Mouse (Mus musculus) forebrain, embryonic 10.5 days (tissue): Measurements from ENCODE around the gene Krtap10-10. TPM values are rescaled to one million over a fixed set of nuclear protein-coding genes. Genes with fewer than 3 reads are reported as not detected.
"Not testable (repeated sequence)": the region's sequence is repeated elsewhere in the genome, so short reads cannot be mapped to it uniquely, and the experiment has no call there.

Experiments used
- DNase-seq: peaks from one replicate; pipeline ENCODE4 v3.0.0-alpha.2; 2017; ENCODE audit warnings: low spot score; ENCODE audit errors: extremely low spot score
- H3K27ac ChIP-seq: fragments of 300-500 bp; sonication (generic); 2 replicates; pipeline ENCODE4 v1.5.1; 2016; ENCODE audit warnings: mild to moderate bottlenecking
- H3K27me3 ChIP-seq: fragments of 300-500 bp; sonication (generic); 2 replicates; pipeline ENCODE4 v1.6.1; 2016; ENCODE audit warnings: mild to moderate bottlenecking; ENCODE audit not compliant: poor library complexity, severe bottlenecking
- H3K36me3 ChIP-seq: fragments of 300-500 bp; sonication (generic); replicated peaks from 2 replicates; pipeline ENCODE4 v1.6.1; 2016; ENCODE audit warnings: mild to moderate bottlenecking, moderate library complexity
- H3K4me1 ChIP-seq: fragments of 300-500 bp; sonication (generic); 2 replicates; pipeline ENCODE4 v1.6.1; 2016
- H3K4me3 ChIP-seq: fragments of 300-500 bp; sonication (generic); 2 replicates; pipeline ENCODE4 v1.5.1; 2016; ENCODE audit warnings: mild to moderate bottlenecking, moderate library complexity
- H3K9me3 ChIP-seq: fragments of 300-500 bp; sonication (generic); 2 replicates; pipeline ENCODE4 v1.6.1; 2016; ENCODE audit warnings: mild to moderate bottlenecking, moderate library complexity
- WGBS: fragments of 180-500 bp; shearing (Covaris S2); methylation state at CpG from one replicate; pipeline ENCODE4 v1.1.7; 2016; 5-methylcytosine and 5-hydroxymethylcytosine counted together
- polyA plus RNA-seq: library from polyadenylated mRNA; unstranded; fragments of >200 nt; fragmentation: Nextera tagmentation; extraction: Ambion mirVana; gene quantifications from 2 replicates; pipeline ENCODE4 v1.2.1, GENCODE M21; 2016

Gene Krtap10-10
- polyA plus RNA-seq, result not detected in 2 replicates

GRCm38 (mm10) chr10:77835647-77836046 is at the start of gene Krtap10-10:
Gene Krtap10-10, plus strand, starts transcription at chr10:77835947.
- Histone ChIP-seq H3K4me1 (no peaks in the 10 kb centered on the region), H3K27ac (no peak within 1 kb of the TSS), H3K4me3 (no peak within 1 kb of the TSS), H3K27me3 (no peaks in the 10 kb centered on the region), H3K36me3 (no peaks in the 10 kb centered on the region), H3K9me3 (no peaks in the 10 kb centered on the region)
- DNase-seq, result no peak
- 72% methylated on average over 9 of the region's 9 CpGs for WGBS

GRCm38 (mm10) chr10:77787876-77788275 is 47.9 kb upstream of the Krtap10-10 start, which contains the start of gene Gm7137:
Gene Gm7137, minus strand, starts transcription at chr10:77788200.
- H3K27me3 ChIP-seq, H3K27ac ChIP-seq, DNase-seq, H3K4me3 ChIP-seq, H3K9me3 ChIP-seq, H3K36me3 ChIP-seq, H3K4me1 ChIP-seq: not testable (repeated sequence)
- WGBS, result 71% methylated on average over 1 of the region's 1 CpGs

GRCm38 (mm10) chr10:77788621-77789020 is 47.1 kb upstream of the Krtap10-10 start:
- Histone ChIP-seq H3K4me1 (peaks cover 6% of the 10 kb centered on the region; the same call in 1 of the 2 replicates), H3K27me3 (no peaks in the 10 kb centered on the region), H3K36me3 (no peaks in the 10 kb centered on the region), H3K4me3 (no peak overlapping the region), H3K27ac (no peak overlapping the region), H3K9me3 (no peaks in the 10 kb centered on the region)
- WGBS, result 90% methylated on average over 2 of the region's 2 CpGs
- no peak for DNase-seq

- no peak for DNase-seq
- H3K27me3 ChIP-seq, result no peaks in the 10 kb centered on the region
- H3K4me1 ChIP-seq, result peaks cover 35% of the 10 kb centered on the region
- H3K4me3 ChIP-seq, result no peak within 1 kb of the TSS
- peak within 1 kb of the TSS; percentile 53; the same call in 1 of the 2 replicates for H3K27ac ChIP-seq
- H3K36me3 ChIP-seq, result no peaks in the 10 kb centered on the region
- H3K9me3 ChIP-seq, result no peaks in the 10 kb centered on the region
- WGBS, result 50% methylated on average over 2 of the region's 2 CpGs
Observed at GRCm38 (mm10) chr10:77794976-77795375, 40.8 kb upstream of the Krtap10-10 start, which contains the start of gene Gm9639. Gene Gm9639, minus strand, starts transcription at chr10:77795076.

- Histone ChIP-seq H3K27me3 (no peaks in the 10 kb centered on the region), H3K4me1 (peaks cover 35% of the 10 kb centered on the region), H3K27ac (peak overlapping the region; percentile 68), H3K9me3 (no peaks in the 10 kb centered on the region), H3K36me3 (no peaks in the 10 kb centered on the region), H3K4me3 (no peak overlapping the region)
- no peak for DNase-seq
- WGBS, result 21% methylated on average over 3 of the region's 3 CpGs
Observed at GRCm38 (mm10) chr10:77797677-77798076, 38.1 kb upstream of the Krtap10-10 start.

- WGBS, result 46% methylated on average over 3 of the region's 3 CpGs
- not testable (repeated sequence) for H3K9me3 ChIP-seq, H3K36me3 ChIP-seq, H3K4me3 ChIP-seq, DNase-seq, H3K27me3 ChIP-seq
- H3K4me1 ChIP-seq, result peaks cover 32% of the 10 kb centered on the region
- peak overlapping the region; percentile 68 for H3K27ac ChIP-seq
Observed at GRCm38 (mm10) chr10:77798164-77798920, 37.4 kb upstream of the Krtap10-10 start.

GRCm38 (mm10) chr10:77798921-77799508 is 36.7 kb upstream of the Krtap10-10 start, which contains the start of gene Gm19668:
Gene Gm19668, minus strand, starts transcription at chr10:77799133.
- H3K4me3 ChIP-seq, result no peak within 1 kb of the TSS
- H3K36me3 ChIP-seq, result no peaks in the 10 kb centered on the region
- DNase-seq, result no peak
- H3K27ac ChIP-seq, result peak within 1 kb of the TSS; percentile 68
- WGBS, result 56% methylated on average over 8 of the region's 8 CpGs
- H3K4me1 ChIP-seq, result peaks cover 26% of the 10 kb centered on the region
- H3K27me3 ChIP-seq, result no peaks in the 10 kb centered on the region
- H3K9me3 ChIP-seq, result no peaks in the 10 kb centered on the region

- no peak overlapping the region for H3K4me3 ChIP-seq
- peaks cover 8% of the 10 kb centered on the region for H3K9me3 ChIP-seq
- 88% methylated on average over 3 of the region's 3 CpGs for WGBS
- H3K27ac ChIP-seq, result no peak overlapping the region
- H3K4me1 ChIP-seq, result peaks cover 3% of the 10 kb centered on the region
- no peaks in the 10 kb centered on the region for H3K27me3 ChIP-seq
- no peak for DNase-seq
- no peaks in the 10 kb centered on the region for H3K36me3 ChIP-seq
Observed at GRCm38 (mm10) chr10:77804095-77804494, 31.7 kb upstream of the Krtap10-10 start.

GRCm38 (mm10) chr10:77811743-77812142 is 24.0 kb upstream of the Krtap10-10 start, which contains the start of gene Gm9507:
Gene Gm9507, minus strand, starts transcription at chr10:77811843.
- Histone ChIP-seq H3K4me3 (no peak within 1 kb of the TSS), H3K36me3 (no peaks in the 10 kb centered on the region), H3K4me1 (peaks cover 4% of the 10 kb centered on the region; the same call in 1 of the 2 replicates), H3K9me3 (peaks cover 15% of the 10 kb centered on the region), H3K27me3 (no peaks in the 10 kb centered on the region), H3K27ac (no peak within 1 kb of the TSS)
- WGBS, result 77% methylated on average over 5 of the region's 5 CpGs
- no peak for DNase-seq

- no peak for DNase-seq
- Histone ChIP-seq H3K4me1 (peaks cover 11% of the 10 kb centered on the region), H3K27me3 (no peaks in the 10 kb centered on the region), H3K36me3 (no peaks in the 10 kb centered on the region), H3K9me3 (peaks cover 6% of the 10 kb centered on the region; the same call in 1 of the 2 replicates), H3K27ac (0 out of 2 replicates have a peak within 1 kb of the TSS, but pooled peaks have one; percentile 3), H3K4me3 (no peak within 1 kb of the TSS)
- WGBS, result 61% methylated on average over 4 of the region's 4 CpGs
Observed at GRCm38 (mm10) chr10:77814382-77814781, 21.4 kb upstream of the Krtap10-10 start, which contains the start of gene Gm2696. Gene Gm2696, plus strand, starts transcription at chr10:77814682.

- no peak overlapping the region for H3K27ac ChIP-seq
- H3K9me3 ChIP-seq, result no peaks in the 10 kb centered on the region
- WGBS, result 24% methylated on average over 5 of the region's 5 CpGs
- H3K36me3 ChIP-seq, result no peaks in the 10 kb centered on the region
- no peaks in the 10 kb centered on the region for H3K27me3 ChIP-seq
- DNase-seq, result peak; percentile 36
- no peak overlapping the region for H3K4me3 ChIP-seq
- peaks cover 11% of the 10 kb centered on the region for H3K4me1 ChIP-seq
Observed at GRCm38 (mm10) chr10:77815514-77815913, 20.2 kb upstream of the Krtap10-10 start.

- Histone ChIP-seq H3K4me3 (no peak overlapping the region), H3K4me1 (peaks cover 11% of the 10 kb centered on the region), H3K36me3 (no peaks in the 10 kb centered on the region), H3K27ac (peak overlapping the region; percentile 25; the same call in 1 of the 2 replicates), H3K9me3 (peaks cover 1% of the 10 kb centered on the region; the same call in 1 of the 2 replicates), H3K27me3 (no peaks in the 10 kb centered on the region)
- no peak for DNase-seq
- WGBS, result 92% methylated on average over 4 of the region's 4 CpGs
Observed at GRCm38 (mm10) chr10:77818523-77818922, 17.2 kb upstream of the Krtap10-10 start.

- no peak overlapping the region for H3K4me3 ChIP-seq
- WGBS, result 23% methylated on average over 4 of the region's 4 CpGs
- DNase-seq, result no peak
- no peaks in the 10 kb centered on the region for H3K27me3 ChIP-seq
- H3K36me3 ChIP-seq, result no peaks in the 10 kb centered on the region
- H3K4me1 ChIP-seq, result peaks cover 11% of the 10 kb centered on the region
- peaks cover 8% of the 10 kb centered on the region; the same call in 1 of the 2 replicates for H3K9me3 ChIP-seq
- H3K27ac ChIP-seq, result 0 out of 2 replicates have a peak overlapping the region, but pooled peaks have one; percentile 25
Observed at GRCm38 (mm10) chr10:77819203-77819602, 16.5 kb upstream of the Krtap10-10 start.
